ENCODE assay signal across 12 mouse cellular contexts in genomic region chr7:124198811-124199570, GRCm38 (mm10).
A peak's percentile ranks its signal among the peaks of the same experiment; 100 is the strongest.
DNase-seq lines count a peak whose midpoint lies in the region; ATAC-seq and TF ChIP-seq lines count a peak whose summit lies in the region.
"Had no signal": no experiment of that assay in that cellular context is flagged by ENCODE, and none has a peak within 500 bp of the region (broad histone marks: within the 10 kb centered on the region; RNA-seq: fewer than 3 reads in every experiment).

No protein-coding gene starts in this region.

- no peak for ATAC-seq in intestine, postnatal 0 days

- TF ChIP-seq CTCF in intestine, postnatal 0 days (IDR thresholded peaks at IDR 0.05; ENCODE audit: low read depth), result no peak

- 80% methylated on average over 6 of the region's 6 CpGs for WGBS in intestine, postnatal 0 days

- DNase-seq in adrenal gland, postnatal 10 days, result peak; percentile 10
- no peak for DNase-seq in adrenal gland, postnatal 25 days
- DNase-seq in layer of hippocampus, adult 18-20 months (ENCODE audit: low spot score in 2 of 2), result peak; percentile 39 to 66
- no peak for DNase-seq in layer of hippocampus, postnatal 10 days (ENCODE audit: low spot score in 2 of 2)
- peak; percentile 12 for DNase-seq in cerebellum, adult 8-10 months
- peak; percentile 17 to 24 for DNase-seq in layer of hippocampus, postnatal 36 days
- no peak for DNase-seq in kidney, adult 11 months
- DNase-seq: heart, postnatal 14 days; thymus, adult 2 months had no signal

- no peak overlapping the region for H3K9ac ChIP-seq in intestine, postnatal 0 days (ENCODE audit: low read depth, low read length)

- no peaks in the 10 kb centered on the region for H3K4me1 ChIP-seq in intestine, postnatal 0 days (replicated peaks; ENCODE audit: control insufficient read depth, insufficient read depth, low read length)
- H3K4me1 ChIP-seq: megakaryocyte, embryonic 14.5 days had no signal

- H3K27ac ChIP-seq in intestine, postnatal 0 days (ENCODE audit: low read depth, low read length), result no peak overlapping the region

- H3K4me2 ChIP-seq in intestine, postnatal 0 days (replicated peaks; ENCODE audit: low read depth), result no peak overlapping the region

- no peaks in the 10 kb centered on the region for H3K27me3 ChIP-seq in intestine, postnatal 0 days (replicated peaks; ENCODE audit: control insufficient read depth, insufficient read depth, low read length)
- H3K27me3 ChIP-seq: megakaryocyte, embryonic 14.5 days had no signal

- no peaks in the 10 kb centered on the region for H3K9me3 ChIP-seq in intestine, postnatal 0 days (ENCODE audit: control insufficient read depth)
- H3K9me3 ChIP-seq: megakaryocyte, embryonic 14.5 days had no signal

- H3K4me3 ChIP-seq in intestine, postnatal 0 days (ENCODE audit: low read depth, low read length), result no peak overlapping the region
- H3K4me3 ChIP-seq: erythroblast, embryonic 14.5 days; megakaryocyte, embryonic 14.5 days had no signal

- H3K36me3 ChIP-seq in intestine, postnatal 0 days (ENCODE audit: control insufficient read depth, insufficient read depth), result no peaks in the 10 kb centered on the region

Comparison
In these comparisons a context has a peak if more than half of its experiments do, and no peak if none do; other contexts are left out.
1. DNase-seq: peak in adrenal gland, postnatal 10 days (single experiment), layer of hippocampus, adult 18-20 months (2 of 2), cerebellum, adult 8-10 months (single experiment) and layer of hippocampus, postnatal 36 days (2 of 2); none in adrenal gland, postnatal 25 days (single experiment), layer of hippocampus, postnatal 10 days (0 of 2) and kidney, adult 11 months (single experiment).